Mouse (Mus musculus) heart, embryonic 11.5 days (tissue): Measurements from ENCODE around the gene Pank4. TPM values are rescaled to one million over a fixed set of nuclear protein-coding genes. Genes with fewer than 3 reads are reported as not detected.

Source experiments
- ATAC-seq: fragments of 200-750 bp; cut with Nextera tagmentation; replicated peaks from 2 replicates; pipeline ENCODE4 v1.8.0; 2017; ENCODE audit warnings: moderate library complexity; ENCODE audit not compliant: insufficient number of reproducible peaks, low FRiP score, low TSS enrichment
- H3K27ac ChIP-seq: fragments of 300-500 bp; sonication (generic); 2 replicates; pipeline ENCODE4 v1.5.1; 2014; ENCODE audit warnings: mild to moderate bottlenecking, low read depth, low read length
- H3K27me3 ChIP-seq: fragments of 300-500 bp; sonication (generic); 2 replicates; pipeline ENCODE4 v1.6.1; 2014; ENCODE audit warnings: mild to moderate bottlenecking, low read length, mixed read lengths; ENCODE audit not compliant: control insufficient read depth, insufficient read depth
- H3K36me3 ChIP-seq: fragments of 300-500 bp; sonication (generic); 2 replicates; pipeline ENCODE4 v1.6.1; 2014; ENCODE audit warnings: mild to moderate bottlenecking, low read length, moderate library complexity, mixed read lengths; ENCODE audit not compliant: control insufficient read depth, insufficient read depth
- H3K4me1 ChIP-seq: fragments of 300-500 bp; sonication (generic); 2 replicates; pipeline ENCODE4 v1.6.1; 2014; ENCODE audit warnings: low read length; ENCODE audit not compliant: control insufficient read depth, insufficient read depth
- H3K4me2 ChIP-seq: fragments of 300-500 bp; sonication (generic); 2 replicates; pipeline ENCODE4 v1.6.1; 2014; ENCODE audit warnings: mild to moderate bottlenecking, moderate library complexity
- H3K4me3 ChIP-seq: fragments of 300-500 bp; sonication (generic); 2 replicates; pipeline ENCODE4 v1.5.1; 2014; ENCODE audit warnings: low read depth, low read length
- H3K9ac ChIP-seq: fragments of 300-500 bp; sonication (generic); 2 replicates; pipeline ENCODE4 v1.6.1; 2014; ENCODE audit warnings: mild to moderate bottlenecking, low read depth, low read length, moderate library complexity
- H3K9me3 ChIP-seq: fragments of 300-500 bp; sonication (generic); replicated peaks from 2 replicates; pipeline ENCODE4 v1.6.1; 2016; ENCODE audit warnings: low read length; ENCODE audit not compliant: control insufficient read depth
- WGBS: fragments of 180-500 bp; shearing (Covaris S2); extraction: QIAGEN DNeasy Blood & Tissue Kit; methylation state at CpG from one replicate; pipeline ENCODE4 v1.1.7; 2014; ENCODE audit not compliant: insufficient replicate concordance; 5-methylcytosine and 5-hydroxymethylcytosine counted together
- polyA plus RNA-seq: library from polyadenylated mRNA; unstranded; fragments of >200 nt; fragmentation: Nextera tagmentation; extraction: Ambion mirVana; gene quantifications from 2 replicates; pipeline ENCODE4 v1.2.1, GENCODE M21; 2014

Gene Pank4
- polyA plus RNA-seq, 1 experiment from 2014 or later = 40.6 TPM

GRCm38 (mm10) chr4:154948066-154948939 lies 15.6 kb upstream of the Pank4 start:
- no peak overlapping the region for H3K4me2 ChIP-seq
- WGBS = 52% methylated on average over 14 of the region's 14 CpGs
- no peak overlapping the region for H3K9ac ChIP-seq
- no peaks in the 10 kb centered on the region for H3K9me3 ChIP-seq
- ATAC-seq = no peak
- H3K27ac ChIP-seq = no peak overlapping the region
- peaks cover 5% of the 10 kb centered on the region; the same call in 1 of the 2 replicates for H3K4me1 ChIP-seq
- no peak overlapping the region for H3K4me3 ChIP-seq
- no peaks in the 10 kb centered on the region for H3K36me3 ChIP-seq
- H3K27me3 ChIP-seq = peaks cover 50% of the 10 kb centered on the region

- H3K4me3 ChIP-seq = no peak overlapping the region
- H3K9me3 ChIP-seq = no peaks in the 10 kb centered on the region
- H3K36me3 ChIP-seq = no peaks in the 10 kb centered on the region
- peaks cover 5% of the 10 kb centered on the region; the same call in 1 of the 2 replicates for H3K4me1 ChIP-seq
- peaks cover 58% of the 10 kb centered on the region for H3K27me3 ChIP-seq
- no peak overlapping the region for H3K9ac ChIP-seq
- H3K27ac ChIP-seq = no peak overlapping the region
- no peak for ATAC-seq
- no peak overlapping the region for H3K4me2 ChIP-seq
- WGBS = 61% methylated on average over 6 of the region's 6 CpGs
Observed at GRCm38 (mm10) chr4:154948940-154949588, 14.9 kb upstream of the Pank4 start.

GRCm38 (mm10) chr4:154949589-154949982 lies 14.3 kb upstream of the Pank4 start:
- peaks cover 5% of the 10 kb centered on the region; the same call in 1 of the 2 replicates for H3K4me1 ChIP-seq
- WGBS = 22% methylated on average over 16 of the region's 16 CpGs
- no peaks in the 10 kb centered on the region for H3K36me3 ChIP-seq
- H3K9me3 ChIP-seq = no peaks in the 10 kb centered on the region
- H3K4me3 ChIP-seq = no peak overlapping the region
- no peak for ATAC-seq
- peaks cover 63% of the 10 kb centered on the region for H3K27me3 ChIP-seq
- H3K4me2 ChIP-seq = no peak overlapping the region
- no peak overlapping the region for H3K27ac ChIP-seq
- no peak overlapping the region for H3K9ac ChIP-seq

GRCm38 (mm10) chr4:154952461-154953241 lies 11.3 kb upstream of the Pank4 start:
- no peak overlapping the region for H3K4me3 ChIP-seq
- 3% methylated on average over 26 of the region's 26 CpGs for WGBS
- peaks cover 92% of the 10 kb centered on the region for H3K27me3 ChIP-seq
- no peak for ATAC-seq
- H3K9me3 ChIP-seq = no peaks in the 10 kb centered on the region
- no peaks in the 10 kb centered on the region for H3K4me1 ChIP-seq
- no peak overlapping the region for H3K4me2 ChIP-seq
- H3K27ac ChIP-seq = no peak overlapping the region
- no peak overlapping the region for H3K9ac ChIP-seq
- no peaks in the 10 kb centered on the region for H3K36me3 ChIP-seq

- Histone ChIP-seq H3K27ac (no peak overlapping the region), H3K36me3 (no peaks in the 10 kb centered on the region), H3K9ac (no peak overlapping the region), H3K4me1 (peaks cover 22% of the 10 kb centered on the region), H3K27me3 (peaks cover 98% of the 10 kb centered on the region), H3K4me3 (no peak overlapping the region), H3K4me2 (no peak overlapping the region), H3K9me3 (no peaks in the 10 kb centered on the region)
- 31% methylated on average over 9 of the region's 9 CpGs for WGBS
- no peak for ATAC-seq
Observed at GRCm38 (mm10) chr4:154956604-154957003, 7.3 kb upstream of the Pank4 start.

GRCm38 (mm10) chr4:154957289-154957993 lies 6.5 kb upstream of the Pank4 start:
- Histone ChIP-seq H3K9me3 (no peaks in the 10 kb centered on the region), H3K4me2 (no peak overlapping the region), H3K4me3 (no peak overlapping the region), H3K9ac (no peak overlapping the region), H3K4me1 (peaks cover 23% of the 10 kb centered on the region), H3K36me3 (no peaks in the 10 kb centered on the region), H3K27ac (no peak overlapping the region), H3K27me3 (peaks cover 98% of the 10 kb centered on the region)
- 44% methylated on average over 13 of the region's 13 CpGs for WGBS
- no peak for ATAC-seq

- Histone ChIP-seq H3K4me3 (peak overlapping the region; percentile 28), H3K4me2 (peak overlapping the region; percentile 49), H3K27ac (no peak overlapping the region), H3K4me1 (peaks cover 26% of the 10 kb centered on the region), H3K36me3 (no peaks in the 10 kb centered on the region), H3K9ac (no peak overlapping the region), H3K9me3 (no peaks in the 10 kb centered on the region), H3K27me3 (peaks cover 98% of the 10 kb centered on the region)
- under 1% methylated on average over 15 of the region's 15 CpGs for WGBS
- ATAC-seq = no peak
Observed at GRCm38 (mm10) chr4:154958171-154958570, 5.8 kb upstream of the Pank4 start.

- Histone ChIP-seq H3K36me3 (no peaks in the 10 kb centered on the region), H3K27ac (no peak overlapping the region), H3K4me1 (peaks cover 30% of the 10 kb centered on the region), H3K9ac (no peak overlapping the region), H3K4me3 (no peak overlapping the region), H3K9me3 (no peaks in the 10 kb centered on the region), H3K27me3 (peaks cover 98% of the 10 kb centered on the region), H3K4me2 (peak overlapping the region; percentile 49; the same call in 1 of the 2 replicates)
- ATAC-seq = no peak
- WGBS = 11% methylated on average over 8 of the region's 8 CpGs
Observed at GRCm38 (mm10) chr4:154958621-154959020, 5.3 kb upstream of the Pank4 start.
